Mouse (Mus musculus) limb, embryonic 14.5 days (tissue): ENCODE data around the gene Lhfp. TPM values are rescaled to one million over a fixed set of nuclear protein-coding genes. Genes with fewer than 3 reads are reported as not detected.

Experiments
- ATAC-seq: fragments of 200-750 bp; cut with Nextera tagmentation; 2 replicates; pipeline ENCODE4 v1.8.0; 2017; ENCODE audit warnings: low read depth, moderate number of reproducible peaks, moderate TSS enrichment; ENCODE audit not compliant: low FRiP score
- DNase-seq: peaks from one replicate; pipeline ENCODE4 v3.0.0-alpha.2; 2015; ENCODE audit warnings: low spot score
- H3K27ac ChIP-seq: fragments of 300-500 bp; sonication (generic); replicated peaks from 2 replicates; pipeline ENCODE4 v1.5.1; 2014; ENCODE audit warnings: low read depth, mild to moderate bottlenecking, low read length, moderate library complexity, mixed read lengths
- H3K27me3 ChIP-seq: fragments of 300-500 bp; sonication (generic); 2 replicates; pipeline ENCODE4 v1.6.1; 2014; ENCODE audit warnings: low read length, mixed read lengths; ENCODE audit not compliant: control insufficient read depth, insufficient read depth
- H3K36me3 ChIP-seq: fragments of 300-500 bp; sonication (generic); 2 replicates; pipeline ENCODE4 v1.6.1; 2014; ENCODE audit warnings: mild to moderate bottlenecking, low read length, moderate library complexity, mixed read lengths; ENCODE audit not compliant: control insufficient read depth, insufficient read depth
- H3K4me1 ChIP-seq: fragments of 300-500 bp; sonication (generic); 2 replicates; pipeline ENCODE4 v1.6.1; 2014; ENCODE audit warnings: antibody characterized with exemption, low read length, mixed read lengths; ENCODE audit not compliant: control insufficient read depth, insufficient read depth
- H3K4me2 ChIP-seq: fragments of 300-500 bp; sonication (generic); replicated peaks from 2 replicates; pipeline ENCODE4 v1.6.1; 2014; ENCODE audit warnings: low read depth, mild to moderate bottlenecking, low read length, moderate library complexity; ENCODE audit not compliant: severe bottlenecking
- H3K4me3 ChIP-seq: fragments of 300-500 bp; sonication (generic); replicated peaks from 2 replicates; pipeline ENCODE4 v1.5.1; 2014; ENCODE audit warnings: low read length
- H3K9ac ChIP-seq: fragments of 300-500 bp; sonication (generic); 2 replicates; pipeline ENCODE4 v1.6.1; 2014; ENCODE audit warnings: mild to moderate bottlenecking, low read depth, low read length, moderate library complexity; ENCODE audit not compliant: severe bottlenecking
- H3K9me3 ChIP-seq: fragments of 300-500 bp; sonication (generic); 2 replicates; pipeline ENCODE4 v1.6.1; 2016; ENCODE audit warnings: low read length; ENCODE audit not compliant: control insufficient read depth
- POLR2A ChIP-seq: fragments of 200-500 bp; IDR thresholded peaks from 2 replicates; pipeline ENCODE4 v1.8.0; 2012; ENCODE audit warnings: inconsistent platforms, mild to moderate bottlenecking, moderate library complexity, borderline replicate concordance; ENCODE audit not compliant: insufficient read depth, insufficient read length; ENCODE audit errors: extremely low read depth
- WGBS: fragments of 180-500 bp; shearing (Covaris S2); extraction: QIAGEN DNeasy Blood & Tissue Kit; methylation state at CpG from one replicate; pipeline ENCODE4 v1.1.7; 2014; 5-methylcytosine and 5-hydroxymethylcytosine counted together
- polyA plus RNA-seq, 2 experiments: library from polyadenylated mRNA; depleted of rRNA in 1 of 2; stranded (reverse) in 1 of 2; unstranded in 1 of 2; fragments of >200 nt; fragmentation: Nextera tagmentation in 1 of 2; extraction: Ambion mirVana in 1 of 2; gene quantifications; 2 replicates each; pipeline versions ENCODE4 v1.2.1 to v1.2.3; 2012 to 2014

Gene Lhfp
- polyA plus RNA-seq, 2 experiments = 83.3 to 94.0 TPM

- Histone ChIP-seq H3K4me3 (no peak overlapping the region), H3K4me1 (peaks cover 17% of the 10 kb centered on the region), H3K27me3 (no peaks in the 10 kb centered on the region), H3K27ac (no peak overlapping the region), H3K4me2 (no peak overlapping the region), H3K36me3 (no peaks in the 10 kb centered on the region), H3K9me3 (no peaks in the 10 kb centered on the region), H3K9ac (no peak overlapping the region)
- TF ChIP-seq POLR2A = no peak
- no peak for DNase-seq
- 75% methylated on average over 5 of the region's 5 CpGs for WGBS
- 0 out of 2 replicates have a peak, but pooled peaks have one; percentile 37 for ATAC-seq
Measured at GRCm38 (mm10) chr3:53217697-53218096, 176.4 kb downstream of the Lhfp start.

DNA sequence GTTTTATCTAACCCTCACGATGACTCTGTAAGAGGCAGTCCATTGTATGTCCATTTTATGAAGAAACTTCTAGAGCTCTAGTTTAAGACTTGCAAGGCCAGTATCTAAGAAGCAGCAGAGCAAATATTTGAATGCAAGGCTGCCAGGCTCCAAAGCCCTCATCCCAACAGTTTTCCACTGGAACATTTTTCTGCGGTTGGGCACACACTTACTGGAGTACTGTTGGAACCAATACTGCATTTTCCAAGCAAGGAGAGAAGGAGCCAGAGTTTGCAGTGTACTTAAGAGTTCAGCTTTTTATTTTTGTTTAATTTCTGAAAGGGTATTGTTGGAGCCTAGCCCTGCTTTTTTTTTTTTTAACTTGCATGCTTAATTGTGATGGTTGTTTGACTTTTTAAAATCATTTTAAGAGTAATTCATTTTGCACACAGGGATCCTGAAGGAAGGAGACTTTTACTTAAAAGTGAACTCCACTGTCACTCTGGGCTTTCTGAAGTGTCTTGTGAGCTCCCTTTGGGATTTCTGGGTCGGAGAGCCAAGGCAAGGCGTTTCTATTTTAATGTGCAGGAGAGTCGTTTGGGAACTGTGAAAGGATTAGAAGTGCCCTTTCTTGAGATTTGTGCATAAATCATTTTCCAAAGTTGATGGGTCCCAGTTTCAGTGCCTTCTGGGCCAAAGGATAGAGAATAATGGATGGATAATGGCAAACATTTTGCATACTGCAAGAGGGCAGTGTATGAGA is 180.4 kb downstream of the Lhfp start:
- peak; percentile 63 for DNase-seq
- Histone ChIP-seq H3K9ac (no peak overlapping the region), H3K27me3 (no peaks in the 10 kb centered on the region), H3K4me3 (no peak overlapping the region), H3K9me3 (no peaks in the 10 kb centered on the region), H3K4me1 (peaks cover 13% of the 10 kb centered on the region; the same call in 1 of the 2 replicates), H3K36me3 (no peaks in the 10 kb centered on the region), H3K27ac (peak overlapping the region; percentile 27; the same call in 1 of the 2 replicates), H3K4me2 (no peak overlapping the region)
- TF ChIP-seq POLR2A = no peak
- ATAC-seq = peak; percentile 44; the same call in 1 of the 2 replicates
- 46% methylated on average over 5 of the region's 5 CpGs for WGBS

DNA sequence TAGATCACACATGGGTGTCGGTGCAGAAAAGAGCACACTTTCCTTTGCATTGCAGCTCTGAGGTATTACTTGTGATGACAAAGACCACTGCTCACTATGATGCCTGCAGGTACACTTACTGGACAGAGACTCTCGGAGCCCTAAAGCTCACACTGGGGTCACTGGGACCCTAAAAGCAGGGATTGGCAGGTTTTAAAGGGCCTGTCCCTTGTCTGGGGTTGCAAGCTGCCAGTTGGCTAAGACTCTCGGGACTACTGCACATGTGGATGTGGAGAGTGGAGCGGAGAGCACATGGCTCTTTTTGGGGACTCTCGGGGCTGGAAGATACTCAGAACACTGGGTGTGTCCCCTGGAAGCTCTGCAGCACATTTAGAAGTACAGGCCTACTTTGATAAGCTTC is 182.8 kb downstream of the Lhfp start:
- Histone ChIP-seq H3K9ac (no peak overlapping the region), H3K36me3 (no peaks in the 10 kb centered on the region), H3K27ac (no peak overlapping the region), H3K27me3 (no peaks in the 10 kb centered on the region), H3K4me3 (no peak overlapping the region), H3K9me3 (no peaks in the 10 kb centered on the region), H3K4me1 (peaks cover 17% of the 10 kb centered on the region; the same call in 1 of the 2 replicates), H3K4me2 (no peak overlapping the region)
- TF ChIP-seq POLR2A = no peak
- ATAC-seq = no peak
- no peak for DNase-seq
- WGBS = 82% methylated on average over 5 of the region's 5 CpGs

DNA sequence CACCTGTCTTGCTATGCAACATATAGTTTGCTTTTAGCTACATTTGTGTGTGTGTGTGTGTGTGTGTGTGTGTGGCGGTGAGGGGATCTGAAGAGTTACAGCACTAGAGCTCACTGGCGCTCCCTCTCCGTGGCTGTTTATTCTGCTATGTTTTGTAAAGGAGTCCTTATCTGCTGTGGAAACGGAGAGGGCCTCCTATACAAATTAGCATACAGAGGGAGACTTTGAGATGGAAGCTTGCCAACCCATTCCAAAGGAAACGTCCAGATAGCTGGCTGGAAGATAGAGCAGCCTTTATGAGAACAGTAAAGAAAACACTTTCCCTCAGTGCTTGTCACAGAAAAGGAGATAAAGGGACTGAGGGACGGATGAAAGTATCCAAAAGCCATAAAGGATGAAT is 184.4 kb downstream of the Lhfp start:
- H3K4me1 ChIP-seq = peaks cover 22% of the 10 kb centered on the region
- no peaks in the 10 kb centered on the region for H3K9me3 ChIP-seq
- 45% methylated on average over 6 of the region's 6 CpGs for WGBS
- no peak for ATAC-seq
- no peak overlapping the region for H3K4me3 ChIP-seq
- H3K9ac ChIP-seq = no peak overlapping the region
- no peak for TF ChIP-seq POLR2A
- no peak overlapping the region for H3K4me2 ChIP-seq
- H3K27me3 ChIP-seq = no peaks in the 10 kb centered on the region
- H3K27ac ChIP-seq = no peak overlapping the region
- peak; percentile 65 for DNase-seq
- no peaks in the 10 kb centered on the region for H3K36me3 ChIP-seq

- Histone ChIP-seq H3K27me3 (no peaks in the 10 kb centered on the region), H3K4me2 (no peak overlapping the region), H3K36me3 (no peaks in the 10 kb centered on the region), H3K27ac (no peak overlapping the region), H3K9me3 (no peaks in the 10 kb centered on the region), H3K9ac (no peak overlapping the region), H3K4me1 (peaks cover 20% of the 10 kb centered on the region), H3K4me3 (no peak overlapping the region)
- no peak; the same call in 1 of the 2 replicates for ATAC-seq
- WGBS = 57% methylated on average over 6 of the region's 6 CpGs
- no peak for DNase-seq
- TF ChIP-seq POLR2A = no peak
Measured at GRCm38 (mm10) chr3:53226223-53226622, 184.9 kb downstream of the Lhfp start.
